Mouse (Mus musculus) hindbrain, embryonic 11.5 days (tissue): ENCODE results near the gene Polr3h. TPM values are rescaled to one million over a fixed set of nuclear protein-coding genes. Genes with fewer than 3 reads are reported as not detected.

Experiments
- ATAC-seq: fragments of 200-750 bp; cut with Nextera tagmentation; 2 replicates; pipeline ENCODE4 v1.8.0; 2017; ENCODE audit warnings: mild to moderate bottlenecking, moderate TSS enrichment, moderate library complexity; ENCODE audit not compliant: low FRiP score
- DNase-seq: peaks from one replicate; pipeline ENCODE4 v3.0.0-alpha.2; 2015; ENCODE audit warnings: low spot score
- H3K27ac ChIP-seq: fragments of 300-500 bp; sonication (generic); 2 replicates; pipeline ENCODE4 v1.5.1; 2014; ENCODE audit warnings: mild to moderate bottlenecking, low read depth, low read length
- H3K27me3 ChIP-seq: fragments of 300-500 bp; sonication (generic); 2 replicates; pipeline ENCODE4 v1.6.1; 2014; ENCODE audit warnings: mild to moderate bottlenecking, low read length, moderate library complexity, mixed read lengths; ENCODE audit not compliant: control insufficient read depth, insufficient read depth
- H3K36me3 ChIP-seq: fragments of 300-500 bp; sonication (generic); 2 replicates; pipeline ENCODE4 v1.6.1; 2014; ENCODE audit warnings: mild to moderate bottlenecking, low read length, moderate library complexity, mixed read lengths; ENCODE audit not compliant: control insufficient read depth, insufficient read depth
- H3K4me1 ChIP-seq: fragments of 300-500 bp; sonication (generic); replicated peaks from 2 replicates; pipeline ENCODE4 v1.6.1; 2014; ENCODE audit warnings: low read length, mixed read lengths; ENCODE audit not compliant: control insufficient read depth, insufficient read depth
- H3K4me2 ChIP-seq: fragments of 300-500 bp; sonication (generic); replicated peaks from 2 replicates; pipeline ENCODE4 v1.6.1; 2014; ENCODE audit warnings: mild to moderate bottlenecking, low read depth, low read length
- H3K4me3 ChIP-seq: fragments of 300-500 bp; sonication (generic); 2 replicates; pipeline ENCODE4 v1.5.1; 2014; ENCODE audit warnings: low read depth, low read length
- H3K9ac ChIP-seq: fragments of 300-500 bp; sonication (generic); 2 replicates; pipeline ENCODE4 v1.6.1; 2014; ENCODE audit warnings: low read depth, low read length
- H3K9me3 ChIP-seq: fragments of 300-500 bp; sonication (generic); 2 replicates; pipeline ENCODE4 v1.6.1; 2016; ENCODE audit warnings: low read length; ENCODE audit not compliant: control insufficient read depth
- WGBS: fragments of 180-500 bp; shearing (Covaris S2); extraction: QIAGEN DNeasy Blood & Tissue Kit; methylation state at CpG from one replicate; pipeline ENCODE4 v1.1.7; 2014; 5-methylcytosine and 5-hydroxymethylcytosine counted together
- polyA plus RNA-seq: library from polyadenylated mRNA; unstranded; fragments of >200 nt; fragmentation: Nextera tagmentation; extraction: Ambion mirVana; gene quantifications from 2 replicates; pipeline ENCODE4 v1.2.1, GENCODE M21; 2014

Polr3h gene
- polyA plus RNA-seq, 1 experiment from 2014 or later, result 66.2 TPM

GRCm38 (mm10) chr15:81964980-81965545, 39.0 kb upstream of the Polr3h start:
- H3K9ac ChIP-seq, result no peak overlapping the region
- H3K27me3 ChIP-seq, result no peaks in the 10 kb centered on the region
- no peak overlapping the region for H3K4me3 ChIP-seq
- DNase-seq, result no peak
- H3K4me1 ChIP-seq, result no peaks in the 10 kb centered on the region
- H3K4me2 ChIP-seq, result no peak overlapping the region
- H3K9me3 ChIP-seq, result no peaks in the 10 kb centered on the region
- ATAC-seq, result no peak
- 60% methylated on average over 4 of the region's 4 CpGs for WGBS
- no peak overlapping the region for H3K27ac ChIP-seq
- H3K36me3 ChIP-seq, result no peaks in the 10 kb centered on the region

DNA sequence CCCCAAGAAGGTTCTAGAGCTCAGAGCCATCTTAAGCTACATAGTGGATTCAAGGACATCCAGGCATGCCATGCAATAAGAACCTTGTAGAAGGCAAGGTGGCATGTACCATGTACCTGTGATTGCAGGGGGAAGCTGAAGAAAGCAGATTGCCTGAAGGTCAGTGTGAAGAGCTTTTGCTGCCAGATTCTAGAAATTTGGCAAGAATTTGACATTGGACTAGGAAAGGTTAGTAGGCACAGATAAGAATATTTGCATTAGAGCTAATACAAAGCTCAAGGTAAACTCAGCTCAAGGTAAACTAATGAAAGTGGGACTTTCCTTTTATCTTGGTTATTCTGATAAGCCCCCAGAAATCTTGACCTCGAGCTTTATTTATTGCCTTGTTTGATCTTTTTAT, 38.2 kb upstream of the Polr3h start:
- no peak overlapping the region for H3K4me3 ChIP-seq

GRCm38 (mm10) chr15:81961078-81961451, 35.0 kb upstream of the Polr3h start:
- Histone ChIP-seq H3K27ac (no peak overlapping the region), H3K36me3 (no peaks in the 10 kb centered on the region), H3K4me3 (peak overlapping the region; percentile 57), H3K9ac (no peak overlapping the region), H3K4me2 (peak overlapping the region; percentile 99), H3K27me3 (no peaks in the 10 kb centered on the region), H3K4me1 (no peaks in the 10 kb centered on the region), H3K9me3 (no peaks in the 10 kb centered on the region)
- DNase-seq (no peak), ATAC-seq (no peak)
- WGBS, result 8% methylated on average over 6 of the region's 8 CpGs

More for the DNA sequence above, 38.2 kb upstream of the Polr3h start:
- DNase-seq (no peak), ATAC-seq (no peak)
- Histone ChIP-seq H3K27ac (no peak overlapping the region), H3K4me2 (no peak overlapping the region), H3K9me3 (no peaks in the 10 kb centered on the region), H3K36me3 (no peaks in the 10 kb centered on the region), H3K9ac (no peak overlapping the region), H3K27me3 (no peaks in the 10 kb centered on the region), H3K4me1 (no peaks in the 10 kb centered on the region)
- 74% methylated on average over 1 of the region's 1 CpGs for WGBS

GRCm38 (mm10) chr15:81960171-81961077, 34.4 kb upstream of the Polr3h start, which contains the start of gene Pmm1:
TSS of gene Pmm1 (minus strand) at chr15:81960930.
- Histone ChIP-seq H3K4me1 (no peaks in the 10 kb centered on the region), H3K27me3 (no peaks in the 10 kb centered on the region), H3K9me3 (no peaks in the 10 kb centered on the region), H3K4me2 (peak within 1 kb of the TSS; percentile 99), H3K36me3 (no peaks in the 10 kb centered on the region), H3K4me3 (peak within 1 kb of the TSS; percentile 57), H3K27ac (peak within 1 kb of the TSS; percentile 67), H3K9ac (peak within 1 kb of the TSS; percentile 78)
- WGBS, result under 1% methylated on average over 69 of the region's 77 CpGs
- DNase-seq (peak; percentile 100), ATAC-seq (peak; percentile 98)

DNA sequence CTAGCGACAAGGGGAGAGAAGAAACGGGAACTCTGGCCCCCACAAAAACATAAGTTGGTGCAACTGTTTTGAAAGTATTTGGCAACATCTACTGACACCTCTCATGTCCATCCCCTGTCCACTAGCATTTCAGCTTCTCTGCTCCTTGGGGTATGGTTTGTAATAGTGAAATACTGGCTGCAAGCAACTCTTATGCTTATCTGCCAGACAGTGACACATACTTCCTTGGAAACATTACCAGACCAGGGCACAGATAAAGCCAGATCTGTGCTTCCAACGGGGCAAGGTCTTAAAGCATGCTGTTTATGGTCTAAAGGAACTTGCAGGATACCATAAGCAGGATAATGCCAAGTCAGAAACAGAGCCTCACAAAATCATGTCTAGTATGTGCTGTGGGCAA, 32.9 kb upstream of the Polr3h start:
- Histone ChIP-seq H3K27ac (no peak overlapping the region), H3K36me3 (no peaks in the 10 kb centered on the region), H3K9ac (no peak overlapping the region), H3K4me3 (no peak overlapping the region), H3K4me2 (no peak overlapping the region), H3K9me3 (no peaks in the 10 kb centered on the region), H3K27me3 (no peaks in the 10 kb centered on the region), H3K4me1 (no peaks in the 10 kb centered on the region)
- DNase-seq (no peak), ATAC-seq (no peak)
- WGBS, result 92% methylated on average over 3 of the region's 3 CpGs

DNA sequence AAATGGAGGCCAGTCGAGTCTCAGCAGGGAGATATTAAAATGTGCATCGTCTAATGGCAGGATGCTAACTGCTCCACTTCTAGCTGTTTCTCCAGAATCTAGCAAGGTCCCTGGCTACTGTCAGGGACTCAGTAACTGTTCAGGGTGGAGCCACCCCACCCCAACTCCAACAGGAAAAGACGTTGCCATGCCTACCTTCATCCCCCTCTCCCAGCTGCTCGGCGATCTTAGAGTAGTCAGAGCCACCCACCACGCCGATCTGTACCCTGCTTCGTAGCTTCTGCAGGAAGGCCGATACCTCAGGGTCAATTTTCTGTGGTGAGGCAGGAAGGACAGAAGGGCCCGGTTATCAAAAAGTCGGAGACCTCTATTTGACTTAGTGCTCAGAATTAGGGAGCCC, 31.6 kb upstream of the Polr3h start:
- 89% methylated on average over 11 of the region's 11 CpGs for WGBS
- Histone ChIP-seq H3K27me3 (no peaks in the 10 kb centered on the region), H3K4me2 (no peak overlapping the region), H3K9ac (no peak overlapping the region), H3K9me3 (no peaks in the 10 kb centered on the region), H3K27ac (no peak overlapping the region), H3K4me3 (no peak overlapping the region), H3K36me3 (no peaks in the 10 kb centered on the region), H3K4me1 (no peaks in the 10 kb centered on the region)
- no peak for DNase-seq
- ATAC-seq, result no peak

GRCm38 (mm10) chr15:81956457-81956856, 30.4 kb upstream of the Polr3h start:
- 0 out of 2 replicates have a peak, but pooled peaks cover 1% of the 10 kb centered on the region for H3K36me3 ChIP-seq
- no peaks in the 10 kb centered on the region for H3K27me3 ChIP-seq
- no peaks in the 10 kb centered on the region for H3K9me3 ChIP-seq
- no peak overlapping the region for H3K4me2 ChIP-seq
- no peak overlapping the region for H3K9ac ChIP-seq
- H3K4me3 ChIP-seq, result no peak overlapping the region
- DNase-seq (peak; percentile 78), ATAC-seq (no peak)
- no peak overlapping the region for H3K27ac ChIP-seq
- no peaks in the 10 kb centered on the region for H3K4me1 ChIP-seq
- 52% methylated on average over 8 of the region's 8 CpGs for WGBS

GRCm38 (mm10) chr15:81955414-81955813, 29.4 kb upstream of the Polr3h start:
- H3K4me2 ChIP-seq, result no peak overlapping the region
- H3K4me1 ChIP-seq, result no peaks in the 10 kb centered on the region
- no peak overlapping the region for H3K4me3 ChIP-seq
- no peak overlapping the region for H3K9ac ChIP-seq
- no peak overlapping the region for H3K27ac ChIP-seq
- ATAC-seq, result no peak
- H3K27me3 ChIP-seq, result no peaks in the 10 kb centered on the region
- no peak for DNase-seq
- H3K36me3 ChIP-seq, result 0 out of 2 replicates have a peak, but pooled peaks cover 2% of the 10 kb centered on the region
- no peaks in the 10 kb centered on the region for H3K9me3 ChIP-seq
- 90% methylated on average over 15 of the region's 15 CpGs for WGBS

DNA sequence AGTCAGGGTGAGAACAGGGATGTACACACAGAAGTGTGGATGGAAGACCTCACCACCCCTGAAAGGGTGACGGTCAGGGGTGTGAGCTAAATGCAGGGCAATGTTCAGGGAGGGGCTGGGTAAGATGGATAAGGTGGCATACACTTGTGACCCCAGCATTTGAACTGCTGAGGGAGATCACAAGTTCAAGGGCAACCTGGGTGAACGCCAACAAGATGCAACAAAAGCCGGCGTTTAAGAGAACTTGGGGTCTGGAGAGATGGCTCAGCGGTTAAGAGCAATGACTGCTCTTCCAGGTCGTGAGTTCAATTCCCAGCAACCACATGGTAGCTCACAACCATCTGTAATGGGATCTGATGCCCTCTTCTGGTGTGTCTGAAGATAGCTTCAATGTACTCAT, 28.7 kb upstream of the Polr3h start:
- WGBS, result 93% methylated on average over 6 of the region's 6 CpGs
- Histone ChIP-seq H3K27me3 (no peaks in the 10 kb centered on the region), H3K4me3 (no peak overlapping the region), H3K4me2 (no peak overlapping the region), H3K27ac (no peak overlapping the region), H3K9me3 (no peaks in the 10 kb centered on the region), H3K36me3 (0 out of 2 replicates have a peak, but pooled peaks cover 2% of the 10 kb centered on the region), H3K4me1 (no peaks in the 10 kb centered on the region), H3K9ac (no peak overlapping the region)
- ATAC-seq (no peak), DNase-seq (no peak)
